Mouse (Mus musculus): ENCODE results near the gene Stkld1. TPM values are rescaled to one million over a fixed set of nuclear protein-coding genes. Genes with fewer than 3 reads are reported as not detected.

Gene Stkld1
- polyA plus RNA-seq, 1 experiment = 0.28 TPM

- peak; percentile 62 for DNase-seq (ENCODE audit: low spot score)
Observed at GRCm38 (mm10) chr2:26915927-26916728, 17.7 kb upstream of the Stkld1 start, which contains the start of the genes Surf2 and Surf1. Gene Surf2, plus strand, starts transcription at chr2:26916367. Gene Surf1, minus strand, starts transcription at chr2:26916530.

GRCm38 (mm10) chr2:26916738-26917137 is 17.1 kb upstream of the Stkld1 start:
- no peak for DNase-seq (ENCODE audit: low spot score)

GRCm38 (mm10) chr2:26919684-26920083 is 14.2 kb upstream of the Stkld1 start:
- no peak for DNase-seq (ENCODE audit: low spot score)

GRCm38 (mm10) chr2:26920190-26920855 is 13.5 kb upstream of the Stkld1 start:
- no peak for DNase-seq (ENCODE audit: low spot score)

GRCm38 (mm10) chr2:26921784-26922183 is 12.1 kb upstream of the Stkld1 start:
- DNase-seq (ENCODE audit: low spot score) = no peak

GRCm38 (mm10) chr2:26927745-26928476 is 5.9 kb upstream of the Stkld1 start:
- DNase-seq (ENCODE audit: low spot score) = no peak

- no peak for DNase-seq (ENCODE audit: low spot score)
Observed at GRCm38 (mm10) chr2:26930390-26930789, 3.5 kb upstream of the Stkld1 start.

- no peak for DNase-seq (ENCODE audit: low spot score)
Observed at GRCm38 (mm10) chr2:26932473-26933303, 1.2 kb upstream of the Stkld1 start.

- no peak for DNase-seq (ENCODE audit: low spot score)
Observed at GRCm38 (mm10) chr2:26935286-26935685, 1.4 kb downstream of the Stkld1 start.

GRCm38 (mm10) chr2:26936425-26936824 is 2.6 kb downstream of the Stkld1 start:
- no peak for DNase-seq (ENCODE audit: low spot score)

- DNase-seq (ENCODE audit: low spot score) = no peak
Observed at GRCm38 (mm10) chr2:26941539-26941938, 7.7 kb downstream of the Stkld1 start.

GRCm38 (mm10) chr2:26943253-26943652 is 9.4 kb downstream of the Stkld1 start:
- DNase-seq (ENCODE audit: low spot score) = no peak

GRCm38 (mm10) chr2:26950411-26950810 is 16.6 kb downstream of the Stkld1 start:
- DNase-seq (ENCODE audit: low spot score) = no peak

GRCm38 (mm10) chr2:26951346-26951905 is 17.6 kb downstream of the Stkld1 start:
- DNase-seq (ENCODE audit: low spot score) = no peak

GRCm38 (mm10) chr2:26952193-26952592 is 18.3 kb downstream of the Stkld1 start:
- no peak for DNase-seq (ENCODE audit: low spot score)

- no peak for DNase-seq (ENCODE audit: low spot score)
Observed at GRCm38 (mm10) chr2:26952866-26953265, 19.0 kb downstream of the Stkld1 start.

- DNase-seq (ENCODE audit: low spot score) = no peak
Observed at GRCm38 (mm10) chr2:26954735-26955395, 21.0 kb downstream of the Stkld1 start.

GRCm38 (mm10) chr2:26956811-26957487 is 23.1 kb downstream of the Stkld1 start:
- DNase-seq (ENCODE audit: low spot score) = no peak

- no peak for DNase-seq (ENCODE audit: low spot score)
Observed at GRCm38 (mm10) chr2:26957488-26957859, 23.6 kb downstream of the Stkld1 start.

- DNase-seq (ENCODE audit: low spot score) = no peak
Observed at GRCm38 (mm10) chr2:26960756-26961155, 26.9 kb downstream of the Stkld1 start.

Measured in urinary bladder, adult 2 months (tissue).